Mouse (Mus musculus) layer of hippocampus, postnatal 36 days (tissue): ENCODE measurements around the gene Morf4l1. TPM values are rescaled to one million over a fixed set of nuclear protein-coding genes. Genes with fewer than 3 reads are reported as not detected.
"Not testable (repeated sequence)": the region's sequence is repeated elsewhere in the genome, so short reads cannot be mapped to it uniquely, and the experiment has no call there.

Experiments
- DNase-seq, 2 experiments: peaks; one replicate each; pipeline ENCODE4 v3.0.0; 2022
- total RNA-seq, 2 experiments: library from RNA; stranded (reverse); gene quantifications; 2 replicates each; pipeline ENCODE4 v1.2.3; 2021

Morf4l1 gene
- total RNA-seq, 2 experiments from 2014 or later = 422 to 449 TPM

GRCm38 (mm10) chr9:90113651-90114566 lies 665 bp downstream of the Morf4l1 start:
- peak; percentile 91 for DNase-seq

GRCm38 (mm10) chr9:90113151-90113550 lies 1.4 kb downstream of the Morf4l1 start:
- no peak for DNase-seq

GRCm38 (mm10) chr9:90109386-90109785 lies 5.2 kb downstream of the Morf4l1 start:
- no peak for DNase-seq

GRCm38 (mm10) chr9:90108272-90108671 lies 6.3 kb downstream of the Morf4l1 start:
- DNase-seq = no peak

GRCm38 (mm10) chr9:90106915-90107314 lies 7.7 kb downstream of the Morf4l1 start:
- DNase-seq = no peak

GRCm38 (mm10) chr9:90105462-90105861 lies 9.1 kb downstream of the Morf4l1 start:
- DNase-seq = no peak

GRCm38 (mm10) chr9:90100760-90101159 lies 13.8 kb downstream of the Morf4l1 start:
- DNase-seq = no peak

GRCm38 (mm10) chr9:90098934-90099333 lies 15.6 kb downstream of the Morf4l1 start:
- DNase-seq = no peak

GRCm38 (mm10) chr9:90089339-90090104 lies 25.1 kb downstream of the Morf4l1 start:
- no peak for DNase-seq

GRCm38 (mm10) chr9:90087906-90088485 lies 26.6 kb downstream of the Morf4l1 start:
- no peak for DNase-seq

- no peak for DNase-seq
Measured at GRCm38 (mm10) chr9:90084766-90085468, 29.7 kb downstream of the Morf4l1 start.

GRCm38 (mm10) chr9:90084152-90084551 lies 30.4 kb downstream of the Morf4l1 start:
- DNase-seq = no peak

GRCm38 (mm10) chr9:90082992-90083391 lies 31.6 kb downstream of the Morf4l1 start:
- no peak for DNase-seq

- DNase-seq = not testable (repeated sequence)
Measured at GRCm38 (mm10) chr9:90081961-90082360, 32.6 kb downstream of the Morf4l1 start.

GRCm38 (mm10) chr9:90076849-90077461 lies 37.6 kb downstream of the Morf4l1 start:
- peak; percentile 44 to 46 for DNase-seq

- no peak for DNase-seq
Measured at GRCm38 (mm10) chr9:90076131-90076530, 38.4 kb downstream of the Morf4l1 start.

GRCm38 (mm10) chr9:90075336-90075735 lies 39.2 kb downstream of the Morf4l1 start:
- DNase-seq = no peak

GRCm38 (mm10) chr9:90070174-90070573 lies 44.4 kb downstream of the Morf4l1 start:
- no peak for DNase-seq

GRCm38 (mm10) chr9:90069485-90069884 lies 45.1 kb downstream of the Morf4l1 start:
- no peak for DNase-seq

- DNase-seq = no peak
Measured at GRCm38 (mm10) chr9:90068786-90069185, 45.8 kb downstream of the Morf4l1 start.

- no peak for DNase-seq
Measured at GRCm38 (mm10) chr9:90067341-90067740, 47.2 kb downstream of the Morf4l1 start.

GRCm38 (mm10) chr9:90060932-90061331 lies 53.6 kb downstream of the Morf4l1 start:
- not testable (repeated sequence) for DNase-seq
